Mouse (Mus musculus): ENCODE results near the gene Ccl2. TPM values are rescaled to one million over a fixed set of nuclear protein-coding genes. Genes with fewer than 3 reads are reported as not detected.
A peak's percentile ranks its signal among the peaks of the same experiment; 100 is the strongest.

The Ccl2 gene
- under 1 TPM in 1 of 2 experiments, not detected in 1; 0.58 TPM for total RNA-seq (2021)

DNA sequence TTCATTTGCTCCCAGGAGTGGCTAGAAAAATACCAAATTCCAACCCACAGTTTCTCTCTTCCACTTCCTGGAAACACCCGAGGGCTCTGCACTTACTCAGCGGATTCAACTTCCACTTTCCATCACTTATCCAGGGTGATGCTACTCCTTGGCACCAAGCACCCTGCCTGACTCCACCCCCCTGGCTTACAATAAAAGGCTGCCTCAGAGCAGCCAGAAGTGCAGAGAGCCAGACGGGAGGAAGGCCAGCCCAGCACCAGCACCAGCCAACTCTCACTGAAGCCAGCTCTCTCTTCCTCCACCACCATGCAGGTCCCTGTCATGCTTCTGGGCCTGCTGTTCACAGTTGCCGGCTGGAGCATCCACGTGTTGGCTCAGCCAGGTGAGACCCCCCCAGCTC is at the start of gene Ccl2:
Gene Ccl2 (plus strand): TSS at position 216 of the 400 bp plus-strand sequence.
- peak; percentile 42 to 50 for DNase-seq

DNA sequence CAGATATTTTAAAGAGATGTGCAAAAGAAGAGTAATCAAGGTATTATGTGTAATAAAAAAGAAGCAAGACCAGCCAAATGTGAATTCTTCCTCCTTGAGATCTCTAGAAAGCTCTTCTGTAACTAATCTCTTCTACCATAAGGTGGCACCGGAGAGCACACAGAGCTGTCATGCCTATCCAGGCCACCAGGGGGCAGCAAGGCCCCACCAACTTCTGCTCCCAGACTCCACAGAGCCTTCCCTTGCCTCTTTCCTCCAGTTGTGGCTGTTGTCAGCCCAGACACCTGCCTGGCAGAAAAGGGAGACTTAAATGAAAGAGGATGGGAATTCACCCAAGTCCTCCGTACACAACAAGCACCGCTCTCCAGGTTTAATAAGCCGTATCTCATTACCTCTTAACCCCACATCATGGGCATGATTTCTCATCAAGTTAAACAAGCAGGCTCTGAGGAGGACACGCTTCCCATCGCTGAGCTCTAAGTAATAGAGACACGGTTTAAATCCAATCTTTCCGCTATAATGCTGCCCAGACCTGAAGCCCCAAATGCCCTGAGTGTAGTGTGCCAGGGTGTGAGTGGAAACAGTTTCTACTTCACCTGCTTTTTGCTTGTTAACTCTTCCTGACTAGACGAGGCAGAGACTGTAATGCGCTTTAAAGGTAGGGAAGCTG is 39.1 kb upstream of the Ccl2 start:
- DNase-seq = peak; percentile 76 to 78

DNA sequence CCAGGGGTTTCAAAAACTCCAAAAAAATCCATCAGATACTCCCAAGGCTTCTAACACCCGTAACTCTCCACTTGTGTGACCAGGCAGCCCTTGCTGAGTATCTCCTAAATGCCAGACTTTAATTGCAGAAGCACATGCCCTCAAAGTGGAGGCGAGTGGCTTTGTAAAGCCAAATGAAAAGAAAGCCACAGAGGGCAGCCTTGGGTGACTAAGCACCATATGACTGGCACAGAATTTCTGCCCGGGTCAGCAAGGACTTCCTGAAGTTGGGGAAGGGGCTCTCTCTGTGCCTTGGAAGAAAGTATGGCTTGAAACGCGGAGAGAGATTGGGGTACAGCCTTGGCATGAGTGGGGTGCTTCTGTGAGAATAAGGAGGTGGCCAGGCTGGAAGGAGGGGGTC is 38.3 kb upstream of the Ccl2 start:
- DNase-seq = no peak

DNA sequence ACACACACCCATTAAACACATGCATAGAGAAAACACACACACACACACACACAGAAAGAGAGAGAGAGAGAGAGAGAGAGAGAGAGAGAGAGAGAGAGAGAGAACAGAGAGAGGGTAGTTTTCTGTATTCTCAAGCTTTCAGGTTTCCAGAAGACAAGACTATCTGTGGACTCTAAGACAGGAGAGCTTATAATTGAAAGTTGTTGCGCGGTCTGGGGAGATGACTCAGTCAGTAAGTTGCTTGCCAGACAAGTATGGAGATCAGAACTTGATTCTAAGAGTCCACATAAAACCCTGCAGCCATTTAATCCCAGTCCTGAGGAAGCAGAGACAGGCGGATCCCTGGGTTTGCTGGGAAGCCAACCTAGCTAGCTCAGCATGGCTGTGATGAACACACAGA is 36.7 kb upstream of the Ccl2 start:
- DNase-seq = no peak

DNA sequence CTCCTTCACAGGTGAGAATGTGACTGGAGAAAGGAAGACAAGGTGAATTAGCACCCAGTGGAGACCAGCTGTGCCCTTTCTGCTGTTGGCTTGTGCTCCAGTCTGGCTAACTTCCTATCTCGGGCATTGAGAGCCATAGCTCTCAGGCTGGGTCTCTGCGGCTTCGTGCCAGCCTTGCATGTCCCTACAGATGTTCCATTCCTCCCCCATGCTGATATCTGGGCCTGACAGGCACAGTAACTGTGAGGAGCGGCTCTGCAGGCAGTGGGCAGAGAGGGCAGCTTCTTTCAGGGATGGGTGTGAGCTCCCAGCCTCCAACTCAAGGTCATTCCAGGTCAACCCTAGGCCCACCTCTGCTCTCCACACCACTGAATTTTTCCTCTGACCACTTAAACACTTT is 35.9 kb upstream of the Ccl2 start:
- DNase-seq = no peak

DNA sequence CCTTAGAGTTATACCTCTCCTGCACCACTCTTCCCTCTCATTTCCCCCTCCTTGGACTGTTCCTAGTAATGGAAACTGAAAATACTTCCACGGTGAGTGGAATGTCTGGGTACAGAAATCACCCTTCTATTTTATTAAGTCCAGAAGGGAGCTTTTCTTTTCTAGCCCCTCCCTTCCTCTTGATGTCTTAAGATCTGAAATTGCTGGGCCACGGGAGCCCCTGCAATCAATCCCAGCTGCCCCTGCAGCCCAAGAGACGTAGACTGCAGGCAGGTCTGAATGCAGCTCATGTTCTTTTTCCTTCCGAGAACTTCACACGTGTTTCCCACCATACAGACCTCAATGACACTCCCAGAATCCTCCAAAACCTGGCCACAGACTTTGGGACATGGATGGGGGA is 34.8 kb upstream of the Ccl2 start:
- no peak for DNase-seq

DNA sequence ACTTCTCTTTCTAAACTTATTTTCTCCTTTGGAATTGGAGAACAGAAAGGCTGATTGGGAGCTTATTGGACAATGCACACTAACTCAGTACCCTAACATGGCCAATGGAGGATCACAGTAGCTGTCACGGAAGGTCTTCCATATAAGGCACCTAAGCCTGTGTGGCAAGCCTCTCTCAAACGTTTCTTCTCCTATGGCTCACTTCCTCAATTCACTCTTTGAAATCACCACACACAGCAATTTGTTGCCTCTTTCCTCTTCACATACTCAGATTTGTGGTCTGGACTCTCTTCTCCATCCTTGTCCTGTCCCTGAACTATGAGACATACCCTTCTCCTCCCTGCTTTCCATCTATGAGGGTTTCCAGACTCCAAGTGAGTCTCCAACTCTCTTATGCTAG is 30.6 kb upstream of the Ccl2 start:
- no peak for DNase-seq

DNA sequence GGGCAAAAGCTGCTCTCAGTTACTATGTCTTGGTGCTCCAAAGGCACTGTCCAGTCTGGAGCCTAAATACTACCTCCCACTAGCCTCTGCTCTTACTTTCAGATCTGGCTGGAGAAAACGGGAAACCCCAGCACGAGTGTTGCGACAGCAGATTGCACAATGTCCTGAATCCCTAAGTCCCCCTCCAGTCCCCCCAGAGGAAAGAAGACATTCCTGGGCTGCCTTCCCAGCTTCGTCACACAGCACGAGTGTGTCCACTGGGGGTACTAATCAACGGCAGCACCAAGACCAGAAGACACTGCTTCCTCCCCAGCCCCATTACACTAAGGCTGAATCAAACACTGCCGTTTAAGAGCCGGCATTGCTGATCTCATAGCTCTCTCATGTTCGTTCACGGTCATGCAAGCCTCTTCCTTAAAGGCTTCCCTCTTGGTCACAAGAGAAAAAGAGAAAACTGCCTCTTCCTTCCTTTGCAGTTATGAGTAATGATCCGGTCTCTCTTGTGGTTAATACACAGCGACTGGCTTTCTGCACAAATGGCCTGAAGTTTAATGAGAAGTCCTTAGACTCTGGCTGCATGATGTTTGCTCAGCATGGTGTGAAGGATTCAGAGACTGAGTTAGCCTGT is 28.5 kb upstream of the Ccl2 start:
- no peak for DNase-seq

DNA sequence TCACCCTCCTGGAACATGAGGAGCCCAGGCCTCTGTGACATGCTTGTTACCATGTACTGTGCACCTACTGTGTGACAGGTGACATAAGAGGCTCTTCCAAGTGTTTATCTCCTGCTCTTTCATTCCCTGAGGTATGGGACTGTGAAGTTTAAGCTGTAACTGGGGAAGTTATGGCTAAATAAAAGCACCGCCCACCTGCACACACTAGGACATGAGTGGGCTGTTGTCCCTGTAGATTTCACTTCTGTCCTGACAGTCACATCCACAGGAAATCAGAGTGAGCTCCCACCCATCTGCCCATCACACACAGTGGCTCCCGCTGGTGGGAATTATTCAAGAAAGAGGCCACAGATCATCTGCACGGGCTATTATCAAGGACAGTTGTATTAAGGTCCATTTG is 25.3 kb upstream of the Ccl2 start:
- DNase-seq = no peak

DNA sequence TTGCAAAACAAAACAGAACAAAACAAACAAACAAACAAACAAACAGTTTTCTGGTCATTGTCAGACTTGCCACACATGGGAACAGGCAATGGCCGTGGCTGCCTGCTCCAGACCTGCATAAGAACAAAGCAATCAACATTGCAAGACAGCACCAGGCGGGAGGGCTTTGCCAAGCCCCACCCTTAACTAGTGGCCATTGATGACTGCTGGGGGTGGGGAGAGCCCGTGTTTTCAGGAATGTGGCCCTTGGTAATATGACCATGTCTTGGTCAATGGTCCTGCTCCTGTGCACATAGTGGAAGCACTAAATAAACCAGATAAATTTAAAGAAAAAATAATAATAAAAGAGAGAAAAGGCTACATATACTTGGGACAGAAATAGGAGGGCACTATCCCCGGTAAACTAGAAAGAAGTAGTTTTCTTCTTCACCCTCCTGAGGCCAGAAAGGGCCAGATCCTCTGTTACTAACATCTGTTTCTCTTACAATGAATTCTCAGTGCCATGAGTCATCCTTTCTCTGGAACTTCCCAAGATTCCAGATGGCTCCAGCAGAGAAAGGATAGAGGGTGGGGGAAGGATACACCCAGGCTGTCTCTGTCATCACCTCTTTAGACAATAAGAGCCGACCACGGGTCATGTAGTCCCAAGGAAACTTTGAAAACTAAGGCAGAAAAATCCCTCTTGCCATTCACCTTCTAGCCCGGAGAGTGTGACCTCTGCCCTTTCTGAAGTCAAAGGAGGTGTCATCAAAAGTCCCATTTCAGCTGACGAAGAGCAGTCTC is 23.8 kb upstream of the Ccl2 start:
- no peak for DNase-seq

DNA sequence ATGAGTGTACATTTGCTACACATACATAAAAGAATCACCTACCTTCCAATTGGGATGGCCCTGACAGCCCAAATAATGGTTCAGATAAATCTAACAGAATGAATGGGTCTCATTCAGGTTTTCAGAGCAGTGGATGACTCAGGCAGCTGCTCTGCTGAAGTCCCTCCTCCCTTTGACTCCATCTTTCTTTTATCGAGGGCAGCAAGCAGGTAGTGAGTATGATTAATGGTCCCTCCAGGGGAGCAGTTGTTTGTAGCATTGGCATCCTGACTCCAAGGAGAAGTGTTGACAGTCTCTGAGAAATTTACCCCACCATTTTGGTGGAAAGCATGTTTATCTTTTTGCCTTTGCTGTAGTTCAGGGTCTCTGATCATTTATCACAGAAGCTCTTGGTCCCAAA is 21.6 kb upstream of the Ccl2 start:
- DNase-seq = no peak

DNA sequence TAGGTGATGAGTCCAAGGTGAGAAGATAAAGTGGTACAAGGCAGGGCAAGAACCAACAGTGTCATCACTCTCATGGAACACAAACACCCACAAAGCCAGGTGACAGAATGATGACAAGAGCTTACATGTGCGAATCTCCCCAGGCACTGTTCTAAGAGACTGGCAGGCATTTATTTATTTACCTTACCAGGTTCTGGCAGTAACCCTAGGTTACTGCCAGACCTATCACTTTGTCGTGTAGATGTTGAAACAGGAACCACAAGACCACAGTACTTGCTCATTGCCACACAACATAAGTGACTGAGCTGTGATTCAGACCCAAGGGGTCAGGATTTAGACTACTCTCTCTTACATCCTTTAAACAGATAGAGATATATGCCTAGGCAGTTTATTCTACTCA is 20.3 kb upstream of the Ccl2 start:
- DNase-seq = no peak

DNA sequence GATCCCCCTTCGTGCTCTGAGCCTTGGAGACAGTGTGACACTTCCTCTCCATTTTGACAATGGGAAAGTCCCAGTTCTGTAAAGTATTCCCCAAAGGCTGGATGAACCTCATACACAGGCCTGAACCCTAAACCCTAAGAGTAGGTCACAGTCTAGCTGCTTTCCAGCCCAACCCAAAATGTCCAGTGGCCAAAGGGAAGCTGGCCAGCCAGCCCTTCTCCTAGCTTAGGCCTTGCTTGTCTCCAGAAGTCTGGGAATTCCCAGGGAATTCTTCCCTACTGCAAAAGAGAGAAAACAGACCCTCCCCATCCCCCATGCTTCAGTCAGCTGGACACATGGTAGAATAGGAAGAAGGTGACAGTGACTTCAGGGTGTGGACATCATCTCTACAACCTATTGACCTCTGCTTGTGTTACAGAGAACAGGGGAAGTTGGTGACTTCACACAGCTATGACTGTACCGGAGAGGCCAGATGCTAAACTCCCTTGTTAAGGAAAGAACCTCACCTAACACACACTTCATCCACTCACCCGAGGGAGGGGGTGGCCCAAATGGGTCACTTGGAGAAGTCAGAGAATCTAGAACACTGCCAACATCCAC is 19.1 kb upstream of the Ccl2 start:
- DNase-seq = no peak

DNA sequence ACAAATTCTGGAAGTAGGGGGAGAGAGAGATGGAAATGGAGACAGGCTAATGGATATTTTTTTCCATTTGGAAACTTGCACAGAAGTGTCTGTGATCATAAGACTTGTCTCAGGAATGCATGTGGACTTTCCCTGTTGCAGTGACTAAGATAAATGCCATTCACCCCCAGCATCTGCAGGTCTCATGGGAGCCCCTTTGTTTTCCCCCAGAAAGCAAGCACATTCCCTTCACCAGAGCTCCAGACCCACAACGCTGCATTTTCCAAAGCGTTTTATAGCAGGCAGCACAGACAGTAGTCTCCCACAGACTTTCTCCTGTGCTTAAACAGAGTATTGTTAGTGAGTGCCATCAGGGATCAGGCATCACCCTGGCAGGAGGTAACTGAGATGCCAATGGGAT is 16.0 kb upstream of the Ccl2 start:
- no peak for DNase-seq

DNA sequence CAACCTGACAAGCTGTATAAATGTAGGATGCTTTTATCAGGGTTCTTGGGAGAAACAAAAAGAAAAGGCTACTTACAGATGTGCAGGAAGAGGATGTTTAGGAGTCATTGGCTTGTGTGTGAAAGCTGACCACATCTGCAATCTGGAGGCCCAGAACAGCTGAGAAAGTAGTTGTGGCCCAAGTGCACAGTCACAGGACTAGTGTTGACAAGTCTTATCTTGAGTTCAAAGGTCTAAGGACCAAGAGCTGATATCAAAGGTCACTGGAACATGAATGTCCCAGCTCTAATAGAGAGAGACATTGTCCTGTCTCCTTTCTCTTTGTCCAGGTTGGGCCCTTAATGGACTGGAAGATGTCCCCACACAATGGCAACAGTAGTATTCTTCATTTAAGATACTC is 15.6 kb upstream of the Ccl2 start:
- DNase-seq = no peak

DNA sequence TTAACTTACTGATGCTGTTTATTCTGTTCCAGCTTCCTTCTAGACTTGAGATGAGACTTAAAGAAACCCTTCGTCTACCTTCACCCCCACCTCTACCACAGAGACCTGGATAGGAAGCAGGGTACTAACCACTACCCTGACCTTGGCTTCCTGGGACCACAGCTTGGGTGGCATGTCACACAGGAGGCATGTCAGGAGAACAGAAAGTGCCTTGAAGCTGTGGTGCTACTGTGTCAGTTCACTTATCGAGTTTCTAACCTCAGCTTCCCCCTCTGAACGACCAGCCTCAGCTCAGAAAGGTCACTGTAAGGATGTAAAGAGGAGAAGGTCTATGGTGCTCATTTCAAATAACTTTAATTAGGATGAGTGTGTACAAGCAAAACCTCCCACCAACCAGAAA is 14.0 kb upstream of the Ccl2 start:
- no peak for DNase-seq

DNA sequence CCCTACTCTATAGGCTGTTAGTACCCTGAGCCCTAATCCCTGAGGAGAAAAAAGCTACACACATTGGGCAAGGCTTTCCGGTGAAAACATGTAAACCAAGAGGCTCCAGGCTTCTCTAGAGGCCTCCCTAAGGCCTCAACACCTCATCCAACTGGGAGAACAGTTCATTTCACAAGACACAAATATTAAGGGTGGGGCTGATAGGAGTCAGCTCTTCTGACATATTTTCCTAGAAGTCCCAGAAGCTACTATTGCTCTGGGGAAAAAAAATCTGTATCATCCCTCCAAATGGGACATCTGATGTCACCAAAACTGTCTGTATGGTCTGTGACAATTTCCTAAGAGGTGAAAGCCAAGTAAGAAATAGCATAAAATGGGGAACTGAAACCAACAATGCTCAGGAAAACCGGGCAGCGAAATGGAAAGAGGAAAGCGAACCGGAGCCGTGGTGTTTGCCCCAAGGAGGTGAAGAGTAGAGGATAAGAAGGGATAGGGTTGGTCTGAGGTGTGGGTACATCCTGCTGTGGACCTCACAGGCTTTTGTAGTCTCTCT is 12.8 kb upstream of the Ccl2 start:
- no peak for DNase-seq

DNA sequence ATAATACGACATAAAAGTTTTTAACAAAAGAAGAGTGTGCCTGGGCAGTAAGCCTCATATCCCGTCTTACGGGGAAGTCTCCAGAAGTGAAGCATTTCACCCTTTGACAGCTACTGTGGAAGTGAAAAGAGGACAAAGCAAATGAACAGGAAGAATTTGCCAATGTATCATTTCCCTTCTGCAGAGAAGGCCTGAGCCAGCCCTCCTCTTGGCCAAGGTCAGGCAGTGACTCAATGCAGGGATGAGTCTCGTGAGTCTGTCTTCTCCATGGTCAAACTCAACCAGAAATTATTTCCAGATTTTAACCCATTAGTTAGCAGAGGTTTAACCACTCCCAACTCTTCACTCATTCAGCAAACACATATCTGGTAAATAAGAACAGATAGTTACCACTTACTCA is 11.6 kb upstream of the Ccl2 start:
- no peak for DNase-seq

DNA sequence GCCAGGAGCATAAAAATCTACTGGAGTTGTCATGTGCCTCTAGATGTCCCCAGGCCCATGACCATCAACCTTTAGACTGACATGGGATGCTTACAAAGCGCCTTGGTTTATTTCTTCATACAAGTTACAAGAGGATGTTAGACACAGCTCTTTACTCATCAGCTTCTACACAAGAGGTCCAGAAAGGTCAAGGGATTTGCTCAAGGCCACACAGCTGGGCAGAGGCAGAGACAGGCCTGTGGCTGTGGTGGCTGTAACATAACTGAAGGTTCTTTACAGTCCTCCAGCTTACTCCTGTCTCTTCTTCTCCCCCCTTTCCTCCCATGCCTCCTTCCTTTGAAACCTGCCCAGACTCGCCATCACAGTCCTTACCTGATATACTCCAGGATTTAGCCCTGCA is 5.2 kb upstream of the Ccl2 start:
- no peak for DNase-seq

DNA sequence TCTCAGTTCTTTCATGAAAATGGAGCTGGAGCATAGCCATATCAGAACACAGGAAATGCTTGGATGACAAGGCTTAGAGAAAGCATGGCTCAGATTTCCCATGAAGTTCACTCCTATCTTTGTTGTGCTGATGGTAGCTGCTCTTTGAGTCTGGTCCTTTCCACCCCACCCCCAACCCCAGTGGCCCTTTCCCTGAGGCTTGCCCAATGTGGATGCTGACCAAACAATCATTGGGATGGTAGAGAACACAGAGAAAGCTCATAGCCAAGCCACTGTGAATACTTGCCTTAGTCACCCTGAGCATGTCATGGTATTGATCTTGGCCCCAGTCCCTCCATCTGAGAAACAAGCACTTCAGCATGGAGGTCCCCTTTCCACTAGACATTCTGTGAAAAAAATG is 3.2 kb upstream of the Ccl2 start:
- no peak for DNase-seq

DNA sequence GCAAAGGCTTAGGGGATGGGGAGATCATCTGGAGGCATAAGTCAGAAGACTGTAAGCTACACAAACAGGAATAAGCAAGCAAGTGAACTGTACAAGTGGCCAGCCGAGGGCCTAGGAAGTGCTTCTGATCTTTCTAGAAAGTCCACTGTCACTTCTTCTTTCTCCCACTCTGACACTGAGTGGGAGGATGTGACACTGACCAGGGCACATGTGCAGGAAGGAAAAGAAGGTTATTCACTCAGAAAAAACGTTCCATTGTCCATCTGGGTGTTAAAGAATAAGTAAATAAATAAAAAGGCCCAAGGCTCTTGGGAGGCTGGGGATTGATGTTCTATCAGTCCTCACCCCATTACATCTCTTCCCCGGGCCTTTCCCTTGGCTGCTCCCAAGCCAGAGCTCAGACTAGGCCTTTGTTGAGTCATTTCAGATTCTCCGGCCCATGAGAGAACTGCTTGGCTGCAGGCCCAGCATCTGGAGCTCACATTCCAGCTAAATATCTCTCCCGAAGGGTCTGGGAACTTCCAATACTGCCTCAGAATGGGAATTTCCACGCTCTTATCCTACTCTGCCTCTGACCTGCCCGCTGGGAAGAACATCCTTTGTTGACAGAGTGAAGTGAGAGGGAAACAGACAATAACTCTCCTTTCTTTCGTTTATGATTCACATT is 2.6 kb upstream of the Ccl2 start:
- DNase-seq = no peak

DNA sequence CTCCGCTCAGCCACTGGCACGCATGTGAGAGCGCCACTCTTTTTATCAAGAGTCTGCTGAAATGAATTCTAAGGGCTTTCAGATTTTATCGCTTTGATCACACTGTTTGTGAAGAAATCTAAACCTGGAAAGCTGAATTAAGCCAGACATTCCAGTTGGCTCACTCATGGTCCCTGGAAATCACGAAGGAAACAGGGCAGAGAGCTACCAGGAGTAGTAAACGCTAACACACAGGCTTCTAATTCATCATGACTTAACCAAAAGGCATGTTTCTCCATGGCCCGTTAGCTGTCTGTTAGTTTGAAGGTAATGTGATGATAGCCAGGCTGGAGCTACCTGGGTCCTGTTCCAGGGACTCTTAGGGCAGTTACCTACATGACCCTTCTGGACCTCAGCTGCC is 925 bp upstream of the Ccl2 start:
- no peak for DNase-seq

DNA sequence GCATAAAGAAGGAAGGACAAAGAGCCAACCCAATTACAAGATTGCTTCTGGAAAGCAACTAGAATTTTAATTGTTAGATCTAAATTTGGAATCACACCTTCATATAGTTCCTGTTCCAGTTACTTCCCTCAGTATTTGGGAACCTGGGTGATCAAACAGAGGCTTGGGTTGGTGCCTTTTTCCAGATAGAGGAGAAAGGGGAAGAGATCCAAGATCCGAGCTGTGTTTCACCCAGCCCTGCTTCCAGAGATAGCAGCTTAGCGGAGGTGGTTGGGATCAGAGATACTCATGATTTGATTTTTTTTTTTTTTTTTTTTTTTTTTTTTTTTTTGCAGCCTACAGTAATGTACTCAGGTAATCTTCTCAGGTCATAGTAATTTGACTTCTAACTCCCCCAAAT is 486 bp downstream of the Ccl2 start:
- DNase-seq = no peak

Measured in layer of hippocampus, postnatal 36 days (tissue).